Mouse (Mus musculus): Measurements from ENCODE around the gene Gprc5d. TPM values are rescaled to one million over a fixed set of nuclear protein-coding genes. Genes with fewer than 3 reads are reported as not detected.

Gene Gprc5d
- total RNA-seq, 1 experiment from 2014 or later = not detected

- no peak for ATAC-seq (replicated peaks; ENCODE audit: insufficient number of reproducible peaks, low FRiP score, low TSS enrichment, poor library complexity, severe bottlenecking)
Measured at GRCm38 (mm10) chr6:135138207-135138606, 20.1 kb upstream of the Gprc5d start.

GRCm38 (mm10) chr6:135137736-135138135 lies 19.7 kb upstream of the Gprc5d start:
- ATAC-seq (replicated peaks; ENCODE audit: insufficient number of reproducible peaks, low FRiP score, low TSS enrichment, poor library complexity, severe bottlenecking) = no peak

GRCm38 (mm10) chr6:135136439-135137161 lies 18.5 kb upstream of the Gprc5d start:
- no peak for ATAC-seq (replicated peaks; ENCODE audit: insufficient number of reproducible peaks, low FRiP score, low TSS enrichment, poor library complexity, severe bottlenecking)

- no peak for ATAC-seq (replicated peaks; ENCODE audit: insufficient number of reproducible peaks, low FRiP score, low TSS enrichment, poor library complexity, severe bottlenecking)
Measured at GRCm38 (mm10) chr6:135135735-135136134, 17.7 kb upstream of the Gprc5d start.

GRCm38 (mm10) chr6:135133486-135133885 lies 15.4 kb upstream of the Gprc5d start:
- no peak for ATAC-seq (replicated peaks; ENCODE audit: insufficient number of reproducible peaks, low FRiP score, low TSS enrichment, poor library complexity, severe bottlenecking)

- no peak for ATAC-seq (replicated peaks; ENCODE audit: insufficient number of reproducible peaks, low FRiP score, low TSS enrichment, poor library complexity, severe bottlenecking)
Measured at GRCm38 (mm10) chr6:135133086-135133485, 15.0 kb upstream of the Gprc5d start.

- no peak for ATAC-seq (replicated peaks; ENCODE audit: insufficient number of reproducible peaks, low FRiP score, low TSS enrichment, poor library complexity, severe bottlenecking)
Measured at GRCm38 (mm10) chr6:135124755-135125380, 6.8 kb upstream of the Gprc5d start.

GRCm38 (mm10) chr6:135116479-135116878 lies 1.6 kb downstream of the Gprc5d start:
- no peak for ATAC-seq (replicated peaks; ENCODE audit: insufficient number of reproducible peaks, low FRiP score, low TSS enrichment, poor library complexity, severe bottlenecking)

GRCm38 (mm10) chr6:135113114-135113436 lies 5.0 kb downstream of the Gprc5d start:
- ATAC-seq (replicated peaks; ENCODE audit: insufficient number of reproducible peaks, low FRiP score, low TSS enrichment, poor library complexity, severe bottlenecking) = no peak

- ATAC-seq (replicated peaks; ENCODE audit: insufficient number of reproducible peaks, low FRiP score, low TSS enrichment, poor library complexity, severe bottlenecking) = no peak
Measured at GRCm38 (mm10) chr6:135112411-135113113, 5.5 kb downstream of the Gprc5d start.

GRCm38 (mm10) chr6:135107014-135107413 lies 11.1 kb downstream of the Gprc5d start:
- no peak for ATAC-seq (replicated peaks; ENCODE audit: insufficient number of reproducible peaks, low FRiP score, low TSS enrichment, poor library complexity, severe bottlenecking)

GRCm38 (mm10) chr6:135102736-135103303 lies 15.3 kb downstream of the Gprc5d start:
- ATAC-seq (replicated peaks; ENCODE audit: insufficient number of reproducible peaks, low FRiP score, low TSS enrichment, poor library complexity, severe bottlenecking) = no peak

GRCm38 (mm10) chr6:135100787-135101472 lies 17.2 kb downstream of the Gprc5d start:
- ATAC-seq (replicated peaks; ENCODE audit: insufficient number of reproducible peaks, low FRiP score, low TSS enrichment, poor library complexity, severe bottlenecking) = no peak

- no peak for ATAC-seq (replicated peaks; ENCODE audit: insufficient number of reproducible peaks, low FRiP score, low TSS enrichment, poor library complexity, severe bottlenecking)
Measured at GRCm38 (mm10) chr6:135092798-135093470, 25.1 kb downstream of the Gprc5d start.

GRCm38 (mm10) chr6:135090661-135091060 lies 27.4 kb downstream of the Gprc5d start:
- ATAC-seq (replicated peaks; ENCODE audit: insufficient number of reproducible peaks, low FRiP score, low TSS enrichment, poor library complexity, severe bottlenecking) = no peak

GRCm38 (mm10) chr6:135089786-135090185 lies 28.3 kb downstream of the Gprc5d start:
- no peak for ATAC-seq (replicated peaks; ENCODE audit: insufficient number of reproducible peaks, low FRiP score, low TSS enrichment, poor library complexity, severe bottlenecking)

GRCm38 (mm10) chr6:135087721-135088451 lies 30.2 kb downstream of the Gprc5d start:
- ATAC-seq (replicated peaks; ENCODE audit: insufficient number of reproducible peaks, low FRiP score, low TSS enrichment, poor library complexity, severe bottlenecking) = peak; percentile 64

- no peak for ATAC-seq (replicated peaks; ENCODE audit: insufficient number of reproducible peaks, low FRiP score, low TSS enrichment, poor library complexity, severe bottlenecking)
Measured at GRCm38 (mm10) chr6:135085703-135086102, 32.4 kb downstream of the Gprc5d start.
